Mouse (Mus musculus) heart, postnatal 36 days (tissue): Measurements from ENCODE around the gene Gtdc1. TPM values are rescaled to one million over a fixed set of nuclear protein-coding genes. Genes with fewer than 3 reads are reported as not detected.

Experiments
- DNase-seq, 2 experiments: peaks; one replicate each; pipeline ENCODE4 v3.0.0; 2021 to 2022
- intact Hi-C: fragments of 180-260 bp; cut with DNase I; formaldehyde crosslinking; loops from one replicate; pipeline ENCODE4 v1.15.1; 2025
- total RNA-seq, 2 experiments: library from RNA; stranded (reverse); gene quantifications; 2 replicates each; pipeline ENCODE4 v1.2.3; 2021

Gtdc1 gene
- total RNA-seq: 10 to 100 TPM; 14.3 to 21.3 TPM

DNA sequence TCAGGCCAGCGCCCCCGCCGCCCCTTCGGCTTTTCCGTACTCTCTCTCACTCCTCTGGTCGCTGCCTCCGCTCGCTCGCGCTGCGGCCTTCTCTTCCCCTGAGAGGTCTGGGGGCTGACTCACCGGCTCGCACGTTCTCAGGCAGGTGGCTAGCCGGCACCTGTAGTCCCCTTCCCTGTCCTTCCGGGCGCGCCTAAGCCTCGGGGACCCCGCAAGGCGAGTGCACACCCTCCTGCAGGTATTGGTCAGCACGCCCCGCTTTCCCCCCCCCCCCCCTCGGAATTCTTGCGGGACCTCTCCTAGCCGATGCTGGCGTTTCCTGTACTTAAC is at the start of gene Gtdc1:
Gene Gtdc1, minus strand, starts transcription at position 176 of the 330 bp plus-strand sequence.
- intact Hi-C loops: loop anchor here (2.0 to 10.0 kb wide), 3 partner anchors 183 to 1517 kb away; no protein-coding TSS in a partner anchor
- DNase-seq: no peak

DNA sequence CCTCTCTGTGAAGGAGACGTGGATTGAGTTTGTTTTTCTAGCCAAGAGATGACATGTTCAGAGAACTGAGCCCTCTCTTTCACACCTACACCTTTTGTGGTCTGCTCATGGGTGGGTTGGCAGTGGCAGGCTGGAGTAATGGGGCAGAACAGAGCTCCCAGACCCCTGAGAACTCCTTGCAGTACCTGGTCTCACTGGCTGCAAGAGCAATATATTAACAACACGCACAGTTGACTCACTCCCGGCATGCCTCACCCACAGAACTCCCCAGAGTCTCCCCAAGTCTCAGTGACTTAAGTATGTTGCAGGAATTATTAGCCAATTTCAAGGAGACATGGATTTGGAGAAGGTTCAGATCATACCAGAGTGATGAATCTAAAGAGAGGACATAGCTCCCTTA is 49.6 kb upstream of the Gtdc1 start:
- no peak for DNase-seq
- intact Hi-C loops: no loop called here

DNA sequence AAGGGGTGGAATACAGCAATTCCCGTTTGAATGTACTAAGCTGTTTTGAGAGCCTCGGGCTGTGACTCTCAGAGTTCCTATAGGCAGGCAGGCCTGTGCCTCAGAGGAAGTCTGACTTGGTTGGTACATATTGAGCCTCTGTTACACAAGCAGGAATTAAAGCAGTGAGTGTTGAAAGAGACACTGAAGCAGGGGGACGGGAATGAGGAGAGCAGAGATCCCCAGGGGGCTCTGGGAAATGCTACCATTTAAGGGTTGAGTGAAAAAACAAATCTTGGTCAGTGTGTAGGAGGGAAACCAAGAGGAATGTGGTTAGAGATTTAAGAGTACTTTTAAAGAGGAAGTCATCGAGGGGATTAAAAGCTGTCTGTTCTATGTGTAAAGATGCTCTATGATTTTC is 49.0 kb upstream of the Gtdc1 start:
- no peak for DNase-seq
- intact Hi-C loops: no loop called here

DNA sequence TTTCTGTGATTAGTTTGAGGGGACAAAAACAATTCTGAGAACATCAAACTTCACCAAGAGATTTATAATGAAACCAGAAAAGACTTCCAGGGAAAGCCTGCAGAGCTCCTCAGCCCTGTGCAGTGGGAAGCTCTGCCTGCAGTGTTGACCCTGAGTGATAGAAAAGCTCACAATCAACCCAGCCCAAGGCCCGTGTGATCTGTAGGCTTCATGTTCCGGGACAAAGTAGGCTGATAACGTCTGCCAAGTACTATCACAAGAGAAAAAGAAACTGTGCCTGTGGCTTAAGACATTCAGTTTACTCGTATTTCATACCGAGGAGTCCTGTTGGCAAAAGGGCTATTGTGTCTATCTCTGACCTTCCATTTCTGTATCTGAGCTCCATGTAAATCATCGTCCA is 46.4 kb upstream of the Gtdc1 start:
- intact Hi-C loops: no loop called here
- DNase-seq: no peak

DNA sequence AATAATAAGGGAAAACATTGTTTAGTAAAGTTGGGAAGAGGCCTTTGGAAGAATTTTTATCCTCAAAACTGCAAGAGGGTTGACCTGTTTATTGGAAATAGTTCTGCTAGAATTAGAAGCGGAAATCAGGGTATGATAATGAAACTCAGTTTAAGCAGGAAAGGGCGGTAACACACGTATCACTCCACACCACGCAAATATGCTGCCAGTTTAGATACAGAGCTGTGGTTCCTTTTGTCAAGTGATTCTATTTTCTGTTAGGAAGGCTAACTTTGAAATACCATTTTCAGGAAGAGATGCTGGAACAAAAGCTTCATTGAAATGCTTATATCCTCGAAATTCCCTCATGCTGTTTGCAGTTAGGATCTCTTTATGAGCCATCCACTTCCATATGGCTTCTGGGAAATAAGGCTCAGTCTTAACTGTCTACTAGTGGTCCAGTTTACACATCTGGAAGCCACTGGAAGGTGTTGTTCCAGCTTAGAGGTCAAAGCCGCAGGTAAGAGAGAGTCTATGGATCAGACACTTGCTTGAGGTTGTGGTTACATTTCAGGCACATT is 42.7 kb upstream of the Gtdc1 start:
- intact Hi-C loops: no loop called here

DNA sequence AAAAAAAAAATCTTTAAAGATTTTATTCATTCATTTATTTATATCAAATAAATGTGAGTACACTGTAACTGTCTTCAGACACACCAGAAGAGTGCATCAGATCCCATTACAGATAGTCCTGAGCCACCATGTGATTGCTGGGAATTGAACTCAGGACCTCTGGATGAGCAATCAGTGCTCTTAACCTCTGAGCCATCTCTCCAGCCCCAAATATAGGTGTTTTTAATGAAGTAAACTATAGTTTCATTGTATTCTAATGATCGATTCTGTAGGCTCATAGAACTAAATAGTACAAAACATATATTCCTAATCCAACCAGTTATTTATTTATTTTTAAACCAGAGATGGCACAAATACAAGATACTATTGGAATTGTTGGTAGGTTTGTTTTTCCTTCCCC is 42.2 kb upstream of the Gtdc1 start:
- intact Hi-C loops: no loop called here
- no peak for DNase-seq

More for the DNA sequence above, 42.7 kb upstream of the Gtdc1 start:
- no peak for DNase-seq

DNA sequence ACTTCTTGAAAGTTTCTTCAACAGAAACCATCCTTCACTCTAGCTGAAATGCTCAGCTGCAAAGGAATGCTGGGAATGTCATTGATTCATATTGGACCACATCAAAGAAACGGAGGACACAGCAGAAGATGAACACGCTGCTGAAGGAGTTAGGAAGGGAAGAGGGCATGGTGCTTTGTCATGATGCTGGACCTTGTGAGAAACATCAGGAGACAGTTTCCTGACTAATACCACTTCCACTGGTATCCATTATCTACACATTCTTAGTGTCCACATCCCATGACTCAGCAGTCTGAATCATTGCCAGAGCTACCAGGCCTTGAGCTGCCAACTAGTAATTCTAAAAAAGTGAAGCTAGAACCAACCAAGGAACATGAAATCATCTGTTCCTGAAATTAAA is 41.8 kb upstream of the Gtdc1 start:
- DNase-seq: no peak
- intact Hi-C loops: no loop called here

DNA sequence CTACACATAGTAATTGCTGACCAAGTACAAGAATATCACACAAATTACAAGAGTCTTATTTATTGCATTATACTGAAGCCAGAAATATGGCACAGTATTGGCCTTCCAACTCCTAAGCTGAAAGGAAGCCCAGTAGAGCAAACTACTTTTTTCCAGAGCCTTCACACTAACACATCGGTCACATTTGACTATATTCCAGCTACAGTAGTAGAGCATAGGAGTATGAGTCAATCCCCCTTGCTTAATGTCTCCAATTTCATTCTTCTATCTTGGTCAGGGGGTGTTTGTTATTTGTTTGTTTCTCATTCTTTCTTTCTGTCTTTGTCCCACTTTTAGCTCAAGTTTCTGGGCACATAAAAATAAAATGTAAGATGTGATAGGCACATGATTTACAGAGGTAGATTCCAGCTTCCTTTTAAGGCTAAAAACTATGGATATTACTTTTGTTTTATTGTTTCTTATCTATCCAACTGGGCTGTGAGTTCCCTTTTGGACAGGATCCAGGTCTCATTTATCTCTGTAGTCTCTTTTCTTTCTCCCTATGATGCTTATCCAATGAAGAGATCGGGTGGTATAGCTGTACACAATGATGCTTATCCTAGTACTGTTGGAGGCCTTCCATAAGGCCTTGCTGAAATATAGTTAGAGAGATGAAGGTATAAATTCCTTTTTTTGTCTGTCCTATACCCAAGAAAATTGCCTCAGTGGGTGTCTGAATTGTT is 38.5 kb upstream of the Gtdc1 start:
- no peak for DNase-seq
- intact Hi-C loops: no loop called here

DNA sequence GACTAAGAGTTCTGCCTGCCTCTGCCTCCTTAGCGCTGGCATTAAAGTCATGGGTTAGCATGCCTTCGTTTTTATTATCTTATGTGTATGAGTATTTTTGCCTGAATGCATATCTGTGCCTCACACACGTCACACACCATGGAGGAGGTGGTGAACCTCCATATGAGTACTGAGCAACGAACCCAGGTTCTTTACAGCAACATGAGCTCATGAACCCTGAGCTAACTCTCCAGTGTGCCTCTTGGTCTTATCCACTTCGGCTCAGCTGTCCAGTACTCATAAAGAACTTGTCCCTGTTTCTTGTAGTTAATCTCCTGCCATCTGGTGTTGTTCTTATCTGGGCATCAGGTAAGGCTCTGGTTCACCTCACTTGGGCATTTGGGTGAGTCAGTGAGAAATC is 35.2 kb upstream of the Gtdc1 start:
- intact Hi-C loops: no loop called here
- no peak for DNase-seq

DNA sequence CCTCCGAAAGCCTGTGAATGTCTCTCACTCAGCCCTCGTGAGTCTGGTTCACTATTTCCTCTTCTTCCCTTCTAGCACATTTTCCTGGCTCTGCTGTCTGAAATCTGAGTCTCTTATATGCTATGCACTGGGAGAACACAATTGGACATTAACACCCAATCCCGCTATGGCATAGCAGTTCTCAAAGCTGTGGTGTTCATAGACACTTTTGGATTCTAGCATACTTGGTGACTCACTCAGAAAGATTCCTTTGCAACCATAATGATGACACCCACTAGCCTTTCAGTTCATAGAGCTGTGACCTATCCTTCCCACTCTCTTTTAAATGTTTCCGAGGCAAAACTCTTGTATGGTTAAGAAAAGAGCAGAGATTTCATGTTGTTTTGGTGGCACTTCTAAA is 33.7 kb upstream of the Gtdc1 start:
- intact Hi-C loops: no loop called here
- DNase-seq: no peak

DNA sequence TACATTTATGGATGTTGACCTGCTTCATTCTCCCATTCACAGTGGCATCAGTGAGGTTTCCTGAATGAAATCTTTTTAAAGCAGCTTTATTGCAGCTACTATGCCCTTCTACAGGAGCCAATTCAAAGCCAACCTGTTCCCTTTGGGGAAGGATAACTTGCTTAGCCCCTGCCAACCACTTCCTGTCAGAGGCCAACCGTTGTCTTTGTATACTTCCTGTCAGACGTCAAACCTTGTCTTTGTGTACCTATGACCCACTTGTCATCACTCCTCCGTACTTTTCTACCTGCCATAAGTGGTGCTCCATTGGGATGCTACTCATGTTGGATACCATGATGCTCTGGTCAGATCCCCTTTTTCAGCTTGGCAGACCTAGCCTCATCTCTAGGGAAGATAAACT is 33.1 kb upstream of the Gtdc1 start:
- intact Hi-C loops: no loop called here
- DNase-seq: no peak

DNA sequence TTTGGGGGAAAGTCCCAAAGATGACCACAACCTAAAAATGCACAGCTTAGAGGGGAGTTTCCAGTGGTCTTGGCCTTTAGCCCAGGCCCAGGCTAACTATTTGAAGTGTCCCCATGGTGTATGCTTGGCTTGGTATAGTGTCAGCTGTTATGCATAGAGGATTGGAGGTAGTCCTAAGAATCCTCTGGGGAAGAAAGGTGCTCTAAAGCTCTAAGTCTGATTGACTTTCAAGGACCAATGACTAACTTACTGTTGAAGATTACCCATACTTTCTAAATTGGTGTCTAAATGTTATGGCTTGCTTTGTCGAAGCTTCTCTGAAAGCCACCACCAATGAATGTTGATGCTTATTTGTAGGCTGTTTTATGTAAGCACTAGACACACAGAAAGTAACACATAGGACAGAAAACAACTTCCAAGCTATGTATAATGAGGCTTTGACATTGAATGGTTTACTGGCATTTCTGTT is 29.9 kb upstream of the Gtdc1 start:
- intact Hi-C loops: no loop called here
- DNase-seq: no peak

DNA sequence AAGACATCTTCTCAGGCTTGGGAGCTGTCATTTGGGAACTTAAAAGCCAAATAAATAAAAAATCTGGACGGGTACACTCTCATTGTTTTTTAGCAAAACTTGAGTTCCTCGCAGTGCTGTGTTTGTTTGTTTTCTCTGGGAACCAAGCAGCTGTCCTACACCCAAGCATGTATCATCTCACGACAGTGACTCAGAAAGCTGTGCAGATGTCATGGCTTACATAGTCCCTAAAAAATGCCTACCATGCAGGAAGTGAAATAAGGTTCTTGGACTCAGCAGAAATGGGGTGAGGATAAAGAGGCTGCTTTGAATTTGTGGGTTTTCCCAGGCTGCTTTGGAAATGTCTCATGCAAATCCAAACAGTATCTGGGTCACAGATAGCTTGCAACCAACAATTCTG is 28.8 kb upstream of the Gtdc1 start:
- intact Hi-C loops: no loop called here

DNA sequence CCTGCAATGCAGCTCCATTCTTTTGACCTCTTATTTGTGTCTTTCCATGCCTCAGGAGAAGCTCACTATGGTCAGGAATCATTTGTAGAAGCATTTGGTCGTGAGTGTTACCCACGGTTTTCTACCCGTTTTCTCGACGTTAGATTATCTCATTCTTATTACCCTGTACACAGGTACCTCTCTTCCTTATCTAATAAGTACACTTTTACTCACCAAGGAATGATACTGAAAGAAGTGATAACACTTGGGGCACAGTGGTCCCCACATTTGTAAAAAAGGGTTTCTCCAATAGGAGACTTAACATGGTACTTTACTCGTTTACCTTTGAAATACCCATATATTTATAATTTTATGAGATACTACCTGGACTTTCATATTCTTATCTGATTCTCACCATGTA is 28.0 kb upstream of the Gtdc1 start:
- intact Hi-C loops: no loop called here
- DNase-seq: no peak

More for the DNA sequence above, 28.8 kb upstream of the Gtdc1 start:
- no peak for DNase-seq

DNA sequence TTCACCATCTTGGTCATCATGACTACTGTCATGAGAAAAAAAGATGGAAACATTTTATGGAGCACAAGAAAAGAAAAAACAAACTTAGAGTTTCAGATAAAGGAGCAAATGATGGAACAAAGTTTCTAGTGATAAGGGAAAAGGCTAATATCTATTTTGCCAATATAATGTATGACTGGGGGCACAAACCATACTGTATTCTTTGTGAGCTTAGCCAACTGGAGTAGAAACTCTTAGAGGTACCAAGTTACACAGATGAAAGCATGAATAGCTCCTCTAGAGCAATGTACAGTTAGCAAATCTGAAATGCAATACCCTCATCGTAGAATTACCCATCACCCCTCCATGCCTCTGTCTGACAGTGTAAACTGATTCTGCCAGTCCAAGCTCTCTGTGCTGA is 26.7 kb upstream of the Gtdc1 start:
- intact Hi-C loops: no loop called here
- no peak for DNase-seq

DNA sequence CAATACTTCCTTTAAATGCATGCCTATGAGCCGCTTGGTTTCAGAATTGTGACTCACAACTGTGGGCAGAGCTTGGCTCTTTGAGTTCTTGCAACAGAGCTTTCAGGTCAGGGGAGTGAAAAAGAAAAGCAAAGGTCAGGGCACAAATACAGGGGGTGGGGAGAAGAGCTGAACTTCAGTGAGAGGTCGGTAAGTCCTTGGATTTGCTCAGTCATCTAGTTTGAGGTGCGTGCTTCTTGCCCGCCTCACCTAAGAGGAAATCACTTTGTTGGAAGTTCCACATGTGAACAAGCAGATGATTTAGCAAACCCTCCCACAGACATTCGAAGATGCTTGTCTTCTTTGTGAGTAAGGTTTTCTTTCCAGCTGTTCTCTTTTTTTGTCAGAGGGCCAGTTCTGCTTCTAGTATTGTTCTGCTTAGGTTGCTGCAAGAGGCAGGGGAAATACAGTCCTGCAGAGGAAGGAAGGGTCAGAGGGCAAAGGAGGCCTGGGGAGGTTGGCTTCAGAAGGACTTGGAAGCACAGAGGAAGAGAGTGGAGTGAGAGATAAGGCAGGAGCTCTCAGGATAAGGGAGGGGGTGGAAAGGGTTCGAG is 25.5 kb upstream of the Gtdc1 start:
- peak in 1 of 2 experiments; percentile 17 for DNase-seq
- intact Hi-C loops: no loop called here

DNA sequence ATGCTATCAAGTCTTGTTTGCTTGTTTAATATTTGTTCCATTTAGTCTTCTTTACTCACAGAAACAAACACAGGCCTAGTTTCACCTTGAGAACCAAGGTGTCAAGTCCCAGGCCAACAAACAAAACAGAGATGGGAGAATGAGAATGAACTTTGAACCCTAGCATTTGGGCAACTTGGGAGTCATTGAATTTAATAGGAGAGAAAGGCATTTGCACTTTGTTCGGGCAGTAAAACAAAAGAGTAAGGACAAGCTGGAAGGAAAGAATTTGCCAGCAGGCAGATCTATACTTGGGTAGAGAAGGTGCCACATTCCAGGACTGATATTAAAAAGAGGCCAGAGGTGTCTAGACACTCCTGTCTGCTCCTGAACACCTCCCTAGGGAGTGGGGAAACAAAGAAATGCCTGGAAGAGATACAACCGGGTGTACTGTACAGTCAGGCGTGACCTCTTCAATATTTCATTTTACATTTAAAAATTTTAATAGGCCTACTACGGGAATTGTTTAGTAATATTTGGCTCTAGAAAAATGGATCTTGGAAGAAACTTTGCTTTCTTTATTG is 24.3 kb upstream of the Gtdc1 start:
- DNase-seq: no peak
- intact Hi-C loops: no loop called here

DNA sequence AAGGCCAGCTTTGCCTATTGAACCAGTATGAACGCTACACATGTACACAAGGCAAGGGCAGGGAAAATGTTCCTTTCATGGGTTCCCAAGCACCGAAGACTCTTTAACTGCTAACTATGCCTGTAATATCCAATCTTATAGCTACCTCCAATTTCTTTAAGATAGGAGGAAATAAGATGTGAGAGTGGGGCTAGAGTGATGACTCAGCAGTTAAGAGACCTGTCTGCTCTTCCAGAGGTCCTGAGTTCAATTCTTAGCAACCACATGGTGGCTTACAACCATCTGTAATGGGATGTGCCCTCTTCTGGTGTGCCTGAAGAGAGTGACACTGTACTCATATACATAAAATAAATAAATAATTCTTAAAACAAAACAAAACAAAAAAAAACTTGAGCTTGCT is 17.2 kb upstream of the Gtdc1 start:
- intact Hi-C loops: no loop called here
- no peak for DNase-seq

DNA sequence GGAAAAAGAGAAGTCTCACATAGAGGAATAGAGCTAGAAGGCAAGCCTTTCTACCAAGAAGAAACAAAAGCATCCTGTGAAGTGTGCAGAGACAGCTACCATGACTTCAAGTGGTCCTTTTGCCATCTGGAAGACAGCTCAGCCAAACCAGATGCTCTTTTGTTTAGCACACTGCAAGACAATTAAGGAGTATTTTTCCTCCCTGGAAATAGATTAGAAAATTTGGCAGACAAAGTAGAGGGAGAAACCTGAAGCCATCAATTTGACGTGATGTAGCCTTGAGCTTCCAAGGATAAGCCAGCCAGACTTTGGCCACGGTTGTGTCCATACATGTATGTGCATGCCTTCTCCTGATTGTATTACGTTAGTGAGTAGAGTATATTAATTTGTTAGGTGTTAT is 3.5 kb upstream of the Gtdc1 start:
- DNase-seq: no peak
- intact Hi-C loops: no loop called here

DNA sequence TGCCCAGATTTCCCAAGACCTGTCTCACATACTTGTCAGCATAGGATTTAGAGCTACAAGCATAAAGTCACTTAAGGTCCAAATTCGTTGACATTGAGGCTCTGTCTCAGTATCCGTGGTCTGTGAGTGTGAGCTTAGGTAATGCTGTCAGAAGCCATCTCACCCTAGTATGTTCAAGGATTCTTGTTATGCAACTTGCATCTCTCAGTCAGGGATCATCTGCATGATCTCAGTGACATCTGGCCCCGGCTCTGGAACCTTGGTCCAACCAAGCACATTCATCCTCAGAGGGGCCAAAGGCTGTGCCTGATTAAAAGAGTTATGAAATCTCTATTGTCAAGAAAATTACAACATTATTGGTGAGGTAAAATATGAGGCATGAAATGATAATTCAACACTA is 1.2 kb upstream of the Gtdc1 start:
- intact Hi-C loops: loop anchor here (10.0 kb wide), 2 partner anchors 374 to 1516 kb away; no protein-coding TSS in a partner anchor
- peak; percentile 36 to 40 for DNase-seq

DNA sequence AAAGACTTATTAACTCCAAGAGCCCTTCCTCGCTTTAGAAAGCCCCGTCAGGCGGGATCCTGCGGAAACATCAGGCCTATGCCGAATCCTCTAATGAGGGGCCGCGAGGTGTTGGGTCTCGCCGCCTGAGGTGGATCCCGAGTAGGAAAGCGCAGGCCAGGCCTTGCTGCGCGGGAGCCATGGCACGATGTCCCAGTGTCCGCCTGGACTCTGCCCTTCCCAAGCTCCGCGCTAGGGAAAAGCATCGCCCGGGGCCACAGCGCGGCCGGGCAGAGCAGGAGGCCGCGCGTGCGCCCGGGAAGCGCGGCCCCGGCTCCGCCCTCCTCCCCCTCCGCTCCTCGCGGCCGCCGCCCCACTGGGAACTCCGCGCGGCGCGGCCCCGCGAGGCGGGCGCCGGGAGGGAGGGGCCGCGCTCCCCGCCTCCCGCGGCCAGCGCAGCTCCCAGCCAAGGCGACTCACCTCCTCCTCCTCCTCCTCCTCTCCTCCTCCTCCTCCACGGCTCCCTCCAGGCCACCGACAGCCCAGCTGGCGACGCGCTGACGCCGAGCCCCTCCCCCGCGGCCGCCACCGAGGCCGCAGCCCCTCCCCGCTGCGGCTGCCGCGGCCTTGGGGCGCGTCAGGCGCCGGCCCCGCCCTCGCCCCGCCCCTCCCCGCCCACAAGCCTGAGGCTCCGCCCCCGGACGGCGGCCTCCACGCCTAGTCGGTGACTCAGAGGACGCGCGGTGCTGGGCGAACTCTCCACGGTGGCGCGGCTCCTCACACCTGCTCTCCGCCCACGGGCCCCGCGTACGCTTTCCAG is 575 bp downstream of the Gtdc1 start:
- intact Hi-C loops: loop anchor here (2.0 to 10.0 kb wide), 3 partner anchors 184 to 1518 kb away; no protein-coding TSS in a partner anchor
- DNase-seq: peak; percentile 81 to 89
